8 mouse cellular contexts compared by ENCODE assay signal in the genomic region with DNA sequence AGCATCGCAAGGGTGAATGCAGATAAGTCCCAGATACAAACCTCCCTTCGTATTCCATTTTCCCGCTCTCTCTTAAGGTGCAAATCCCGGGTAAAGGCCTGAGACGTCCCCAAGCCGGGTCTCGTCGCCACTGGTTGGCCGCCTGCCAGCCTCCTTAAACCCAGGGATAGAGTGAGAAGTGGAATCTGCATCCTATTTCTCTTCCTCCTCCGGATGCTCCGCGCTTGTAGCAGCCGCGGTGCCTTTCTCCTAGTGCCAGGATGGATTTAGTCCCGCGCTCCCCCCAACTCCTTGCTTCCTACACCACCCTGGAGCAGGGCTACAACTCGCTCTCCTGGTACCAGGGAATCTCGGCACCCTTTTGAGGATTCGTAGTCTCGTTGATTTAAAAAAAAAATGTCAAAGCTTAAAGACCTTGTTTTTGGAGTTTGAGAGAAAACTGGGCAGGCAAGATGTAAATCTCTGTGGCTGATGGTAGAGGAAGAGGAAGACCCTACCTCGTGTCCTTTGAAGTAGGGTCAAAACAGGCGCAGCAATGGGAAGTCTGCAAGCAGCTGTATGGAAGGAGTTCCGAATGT. TPM values are rescaled to one million over a fixed set of nuclear protein-coding genes. Genes with fewer than 3 reads are reported as not detected.
DNase-seq lines count a peak whose midpoint lies in the region; ATAC-seq and TF ChIP-seq lines count a peak whose summit lies in the region.
"Had no signal": no experiment of that assay in that cellular context is flagged by ENCODE, and none has a peak within 500 bp of the region (broad histone marks: within the 10 kb centered on the region; RNA-seq: fewer than 3 reads in every experiment).

No protein-coding gene starts in this region.

- peak overlapping the region; percentile 88 for H3K4me3 ChIP-seq in ES-Bruce4 (ENCODE audit: low read depth, low read length)
- H3K4me3 ChIP-seq in embryonic facial prominence, embryonic 15.5 days (replicated peaks): peak overlapping the region; percentile 66
- peak overlapping the region; percentile 68 for H3K4me3 ChIP-seq in heart, embryonic 12.5 days
- H3K4me3 ChIP-seq in layer of hippocampus, adult 2 months: peak overlapping the region; percentile 86
- H3K4me3 ChIP-seq in small intestine, adult 2 months (ENCODE audit: low read depth, low read length): peak overlapping the region; percentile 94

- WGBS in embryonic facial prominence, embryonic 15.5 days: under 1% methylated on average over 23 of the region's 23 CpGs
- WGBS in heart, embryonic 12.5 days: 2% methylated on average over 23 of the region's 23 CpGs
- WGBS in small intestine, adult 2 months: under 1% methylated on average over 23 of the region's 23 CpGs

- H3K9ac ChIP-seq in ES-Bruce4 (ENCODE audit: low read depth, poor library complexity, severe bottlenecking): peak overlapping the region; percentile 34
- H3K9ac ChIP-seq in embryonic facial prominence, embryonic 15.5 days: peak overlapping the region; percentile 50
- H3K9ac ChIP-seq in heart, embryonic 12.5 days: peak overlapping the region; percentile 70

- DNase-seq in adrenal gland, adult 2 months: peak; percentile 67
- DNase-seq in layer of hippocampus, adult 2 months (ENCODE audit: low spot score in 2 of 2): peak; percentile 30 to 48
- DNase-seq in lung, postnatal 36 days: peak; percentile 55

- TF ChIP-seq POLR2A in ES-Bruce4 (IDR thresholded peaks at IDR 0.05; ENCODE audit: insufficient read depth, low read length): no peak
- no peak for TF ChIP-seq POLR2A in small intestine, adult 2 months (IDR thresholded peaks at IDR 0.05; ENCODE audit: low read depth, low read length)

- no peaks in the 10 kb centered on the region for H3K9me3 ChIP-seq in ES-Bruce4 (replicated peaks; ENCODE audit: control insufficient read depth, insufficient read depth, low read length, poor library complexity, severe bottlenecking)
- no peaks in the 10 kb centered on the region for H3K9me3 ChIP-seq in embryonic facial prominence, embryonic 15.5 days (replicated peaks)
- H3K9me3 ChIP-seq in heart, embryonic 12.5 days (replicated peaks): no peaks in the 10 kb centered on the region

- peak; percentile 26 for ATAC-seq in embryonic facial prominence, embryonic 15.5 days (ENCODE audit: insufficient number of reproducible peaks, low FRiP score, low TSS enrichment, low read depth)
- ATAC-seq in heart, embryonic 12.5 days (ENCODE audit: insufficient number of reproducible peaks, low FRiP score): peak; percentile 30

- no peaks in the 10 kb centered on the region for H3K36me3 ChIP-seq in ES-Bruce4 (ENCODE audit: control insufficient read depth, insufficient read depth, low read length, poor library complexity, severe bottlenecking)
- H3K36me3 ChIP-seq in embryonic facial prominence, embryonic 15.5 days: no peaks in the 10 kb centered on the region
- H3K36me3 ChIP-seq in heart, embryonic 12.5 days: no peaks in the 10 kb centered on the region
- H3K36me3 ChIP-seq in small intestine, adult 2 months (ENCODE audit: control insufficient read depth, insufficient read depth, low read length): no peaks in the 10 kb centered on the region

- peak overlapping the region; percentile 77 for H3K4me2 ChIP-seq in embryonic facial prominence, embryonic 15.5 days (replicated peaks)
- H3K4me2 ChIP-seq in heart, embryonic 12.5 days: peak overlapping the region; percentile 83

- H3K27ac ChIP-seq in ES-Bruce4 (ENCODE audit: insufficient read depth, low read length): no peak overlapping the region
- H3K27ac ChIP-seq in embryonic facial prominence, embryonic 15.5 days (replicated peaks): peak overlapping the region; percentile 41; the same call in 1 of the 2 replicates
- H3K27ac ChIP-seq in heart, embryonic 12.5 days (ENCODE audit: poor library complexity, severe bottlenecking): no peak overlapping the region
- H3K27ac ChIP-seq in layer of hippocampus, adult 2 months: peak overlapping the region; percentile 95
- H3K27ac ChIP-seq in small intestine, adult 2 months (ENCODE audit: insufficient read depth, low read depth, low read length): no peak overlapping the region

- no peaks in the 10 kb centered on the region for H3K4me1 ChIP-seq in ES-Bruce4 (ENCODE audit: control insufficient read depth, insufficient read depth, low read length)
- peaks cover 22% of the 10 kb centered on the region for H3K4me1 ChIP-seq in embryonic facial prominence, embryonic 15.5 days
- peaks cover 18% of the 10 kb centered on the region for H3K4me1 ChIP-seq in heart, embryonic 12.5 days (replicated peaks)
- H3K4me1 ChIP-seq in small intestine, adult 2 months (ENCODE audit: control insufficient read depth, insufficient read depth, insufficient read length, low read length): peaks cover 4% of the 10 kb centered on the region; the same call in 1 of the 2 replicates

- H3K27me3 ChIP-seq in ES-Bruce4 (ENCODE audit: control insufficient read depth, insufficient read depth, low read length, poor library complexity, severe bottlenecking): peaks cover 5% of the 10 kb centered on the region
- peaks cover 19% of the 10 kb centered on the region; the same call in 1 of the 2 replicates for H3K27me3 ChIP-seq in embryonic facial prominence, embryonic 15.5 days
- peaks cover 47% of the 10 kb centered on the region for H3K27me3 ChIP-seq in heart, embryonic 12.5 days (replicated peaks)
- H3K27me3 ChIP-seq in small intestine, adult 2 months (ENCODE audit: control insufficient read depth, insufficient read depth, low read length): no peaks in the 10 kb centered on the region

- TF ChIP-seq EP300 in ES-Bruce4 (IDR thresholded peaks at IDR 0.05; ENCODE audit: insufficient read depth, low read depth, low read length): no peak

- TF ChIP-seq CTCF in ES-Bruce4 (IDR thresholded peaks at IDR 0.05; ENCODE audit: low read depth, low read length): no peak
- TF ChIP-seq CTCF in layer of hippocampus, adult 2 months (conservative IDR thresholded peaks at IDR 0.05): no peak
- no peak for TF ChIP-seq CTCF in small intestine, adult 2 months (IDR thresholded peaks at IDR 0.05; ENCODE audit: extremely low read depth, insufficient read length, insufficient replicate concordance, low read depth, low read length)

RNA-seq across cellular contexts. Expression of gene Abhd6, which starts 0.5 kb away (rescaled TPM):
- 12.6 and 14.9 TPM in 2 replicates for polyA plus RNA-seq in ES-Bruce4 (2011; ENCODE audit: insufficient read depth, insufficient read length, low read depth, missing spikeins)
- total RNA-seq in adrenal gland, adult 2 months (2021): 100 to 1,000 TPM in 1 of 2 experiments, 10 to 100 TPM in 1; 78.0 to 123 TPM
- polyA plus RNA-seq in adrenal gland, adult 2 months (2012; rRNA removed): 60.1 and 103 TPM in 2 replicates
- polyA plus RNA-seq in embryonic facial prominence, embryonic 15.5 days (2015; fragmentation: Nextera tagmentation; extraction: Ambion mirVana): 30.2 and 30.6 TPM in 2 replicates
- 9.9 and 10.1 TPM in 2 replicates for polyA plus RNA-seq in heart, embryonic 12.5 days (2016; fragmentation: Nextera tagmentation; extraction: Ambion mirVana)
- total RNA-seq in layer of hippocampus, adult 2 months (2021): 10 to 100 TPM; 77.1 to 78.0 TPM
- 32.9 and 59.1 TPM in 2 replicates for polyA plus RNA-seq in small intestine, adult 2 months (2012; rRNA removed)

RNA-seq across cellular contexts. Expression of gene Dnase1l3, which starts 8.8 kb away (rescaled TPM):
- polyA plus RNA-seq in ES-Bruce4 (2011; ENCODE audit: insufficient read depth, insufficient read length, low read depth, missing spikeins): 0.27 and 0.30 TPM in 2 replicates
- total RNA-seq in adrenal gland, adult 2 months (2021): 1 to 10 TPM in 1 of 2 experiments, under 1 TPM in 1; 0.24 to 1.5 TPM
- 0.32 and 0.63 TPM in 2 replicates for polyA plus RNA-seq in adrenal gland, adult 2 months (2012; rRNA removed)
- 3.1 and 4.1 TPM in 2 replicates for polyA plus RNA-seq in embryonic facial prominence, embryonic 15.5 days (2015; fragmentation: Nextera tagmentation; extraction: Ambion mirVana)
- polyA plus RNA-seq in heart, embryonic 12.5 days (2016; fragmentation: Nextera tagmentation; extraction: Ambion mirVana): 0.04 TPM in 1 of 2 replicates, not detected in the other
- not detected for total RNA-seq in layer of hippocampus, adult 2 months (2021)
- 6.5 and 14.2 TPM in 2 replicates for polyA plus RNA-seq in small intestine, adult 2 months (2012; rRNA removed)

RNA-seq across cellular contexts. Expression of gene Gm45521, which starts 46.1 kb away (rescaled TPM):
- 0.91 TPM in 1 of 2 replicates, not detected in the other for polyA plus RNA-seq in ES-Bruce4 (2011; ENCODE audit: insufficient read depth, insufficient read length, low read depth, missing spikeins)
- total RNA-seq in adrenal gland, adult 2 months (2021): not detected
- polyA plus RNA-seq in adrenal gland, adult 2 months (2012; rRNA removed): not detected in 2 replicates
- not detected in 2 replicates for polyA plus RNA-seq in embryonic facial prominence, embryonic 15.5 days (2015; fragmentation: Nextera tagmentation; extraction: Ambion mirVana)
- polyA plus RNA-seq in heart, embryonic 12.5 days (2016; fragmentation: Nextera tagmentation; extraction: Ambion mirVana): not detected in 2 replicates
- not detected for total RNA-seq in layer of hippocampus, adult 2 months (2021)
- not detected in 2 replicates for polyA plus RNA-seq in small intestine, adult 2 months (2012; rRNA removed)
- polyA plus RNA-seq: frontal cortex, adult 2 months had no signal

Comparison
In these comparisons a context has a peak if more than half of its experiments do, and no peak if none do; other contexts are left out.
1. H3K27ac ChIP-seq: peak in embryonic facial prominence, embryonic 15.5 days (single experiment) and layer of hippocampus, adult 2 months (single experiment); none in ES-Bruce4 (single experiment), heart, embryonic 12.5 days (single experiment) and small intestine, adult 2 months (single experiment).
2. Peak in every context shown above with its lines, with median percentiles within 50 percentile points of each other: H3K4me3 ChIP-seq, H3K9ac ChIP-seq and DNase-seq.